Mouse (Mus musculus) left cerebral cortex, adult 2 months (tissue): ENCODE measurements at regions not wholly inside any gene's neighbourhood (a gene's known extent, or its start where the extent isn't known, plus 50 kb on each side); places are given as distances from the start of the nearest gene placed in this dataset.
A peak's percentile ranks its signal among the peaks of the same experiment; 100 is the strongest.
"Not testable (repeated sequence)": the region's sequence is repeated elsewhere in the genome, so short reads cannot be mapped to it uniquely, and the experiment has no call there.

Source experiments
- DNase-seq, 2 experiments: peaks; one replicate each; pipeline ENCODE4 v3.0.0; 2021 to 2022; ENCODE audit warnings: low spot score in 2 of 2, mixed read lengths in 1 of 2; ENCODE audit errors: extremely low spot score in 1 of 2
- H3K27ac ChIP-seq: fragments of 200-600 bp; 2 replicates; pipeline ENCODE4 v1.8.1; 2022
- H3K4me3 ChIP-seq: fragments of 200-600 bp; 2 replicates; pipeline ENCODE4 v1.8.1; 2022
- CTCF ChIP-seq: fragments of 200-600 bp; IDR thresholded peaks from 2 replicates; pipeline ENCODE4 v1.8.1; 2022; ENCODE audit warnings: antibody characterized with exemption, mild to moderate bottlenecking, moderate library complexity
- intact Hi-C: fragments of 180-260 bp; cut with DNase I; formaldehyde crosslinking; loops from one replicate; pipeline ENCODE4 v1.15.1; 2025

DNA sequence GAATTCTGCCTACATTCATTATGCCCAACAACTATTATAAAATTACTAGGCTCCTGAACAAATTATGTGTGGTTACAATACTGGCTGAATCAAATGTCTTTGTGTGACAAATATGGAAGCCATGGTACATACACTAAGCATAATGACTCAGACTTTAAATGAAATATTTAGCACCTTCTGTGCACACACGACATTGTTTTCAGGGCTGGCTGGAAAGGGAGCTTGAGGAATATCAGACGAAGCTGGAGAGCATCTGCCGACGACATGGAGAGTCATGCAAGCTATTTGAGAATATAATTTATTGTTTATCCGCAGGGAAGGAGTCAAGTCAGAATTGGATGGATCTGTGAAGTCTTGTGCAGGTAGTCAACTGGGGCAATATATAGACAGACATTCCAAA lies 955.4 kb upstream of the Gm10801 start:
- peak overlapping the region; percentile 67; the same call in 1 of the 2 replicates for H3K27ac ChIP-seq
- no peak for DNase-seq

DNA sequence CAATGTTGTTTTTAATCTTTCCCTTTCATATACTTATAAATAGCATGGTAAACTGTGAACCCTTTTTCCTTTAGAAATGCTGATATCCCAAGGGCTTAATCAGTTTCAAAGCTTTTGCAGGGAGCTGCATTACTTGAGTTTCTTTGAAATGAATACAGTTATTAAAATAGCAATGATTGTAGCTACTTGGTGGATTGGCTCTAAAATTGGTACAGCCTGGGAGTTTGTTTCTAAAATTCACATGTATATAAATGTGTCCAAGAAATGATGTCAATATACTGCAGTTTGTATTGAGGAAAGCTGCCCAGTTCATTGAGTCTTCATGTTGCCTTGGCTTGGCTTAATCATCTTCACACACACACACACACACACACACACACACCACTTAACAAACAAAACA lies 954.8 kb upstream of the Gm10801 start:
- no peak for DNase-seq
- peak overlapping the region; percentile 67; the same call in 1 of the 2 replicates for H3K27ac ChIP-seq
- intact Hi-C loops, result loop anchor here (2.0 to 10.0 kb wide), 6 partner anchors 62 to 578 kb away; no protein-coding TSS in a partner anchor
- no peak for TF ChIP-seq CTCF
- no peak overlapping the region for H3K4me3 ChIP-seq

More for the DNA sequence above, 955.4 kb upstream of the Gm10801 start:
- no peak overlapping the region for H3K4me3 ChIP-seq
- no peak for TF ChIP-seq CTCF
- intact Hi-C loops, result loop anchor here (2.0 to 10.0 kb wide), 6 partner anchors 62 to 578 kb away; no protein-coding TSS in a partner anchor

DNA sequence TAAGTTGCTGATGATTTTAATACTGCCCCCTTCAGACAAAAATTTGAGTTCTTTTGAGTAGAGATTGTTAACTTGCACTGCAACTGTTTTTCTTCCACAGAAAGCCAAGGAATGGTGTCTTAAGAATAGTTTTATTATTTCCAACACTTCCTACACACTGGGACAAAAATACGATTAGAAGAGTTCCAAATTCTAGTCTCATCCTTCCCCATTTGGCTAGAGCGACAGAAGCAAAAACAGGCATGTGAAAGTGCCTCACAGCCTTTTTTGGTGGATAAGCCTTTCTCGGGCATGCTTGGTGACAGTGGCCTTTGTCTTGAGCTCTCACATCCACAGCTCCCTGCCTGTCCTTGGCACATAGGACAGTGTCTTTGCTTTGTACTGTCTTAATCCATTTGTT lies 954.3 kb upstream of the Gm10801 start:
- Histone ChIP-seq H3K4me3 (no peak overlapping the region), H3K27ac (peak overlapping the region; percentile 24)
- intact Hi-C loops, result loop anchor here (2.0 to 10.0 kb wide), 6 partner anchors 61 to 577 kb away; no protein-coding TSS in a partner anchor
- peak; percentile 3 for TF ChIP-seq CTCF
- no peak for DNase-seq

DNA sequence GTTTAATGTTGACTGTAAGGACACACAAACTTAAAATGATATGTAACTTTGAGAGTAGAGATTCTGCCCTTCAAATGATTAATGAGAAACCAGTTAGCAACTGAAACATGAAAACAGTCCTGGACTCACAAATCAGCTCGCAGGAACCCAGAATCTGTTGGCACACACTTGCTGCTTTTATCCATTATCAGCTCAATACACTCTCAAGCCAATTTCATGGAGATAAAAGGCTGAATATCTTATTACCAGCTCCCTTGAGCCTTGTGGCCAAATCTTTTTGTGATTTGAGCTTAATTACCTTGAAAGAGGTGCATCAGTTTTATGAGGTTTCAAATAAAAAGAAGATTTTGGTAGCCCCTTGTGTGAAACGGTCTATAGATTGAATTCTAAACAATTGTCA lies 936.9 kb upstream of the Gm10801 start:
- no peak for DNase-seq
- intact Hi-C loops, result no loop called here
- Histone ChIP-seq H3K27ac (no peak overlapping the region), H3K4me3 (no peak overlapping the region)
- TF ChIP-seq CTCF, result no peak

DNA sequence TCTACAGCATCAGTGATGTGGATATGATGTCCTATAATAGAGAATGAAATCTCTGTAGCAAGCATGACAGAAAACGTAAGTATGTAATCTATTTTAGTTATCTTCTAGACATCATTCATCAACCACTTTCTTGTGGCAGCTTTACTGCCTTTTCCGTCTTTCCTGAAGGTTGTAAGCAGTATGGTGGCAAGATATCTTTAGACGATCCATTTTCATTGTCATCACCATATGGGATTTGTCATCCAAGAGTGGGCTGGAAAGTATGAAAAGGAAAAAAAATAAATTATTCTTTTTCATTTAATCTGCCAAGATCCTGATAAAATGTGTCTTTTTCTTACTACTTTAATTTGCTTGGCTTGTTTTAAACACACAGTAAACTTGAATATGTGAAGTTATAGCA lies 893.2 kb upstream of the Gm10801 start:
- Histone ChIP-seq H3K4me3 (no peak overlapping the region), H3K27ac (peak overlapping the region; percentile 51)
- intact Hi-C loops, result loop anchor here (2.0 kb wide), 1 partner anchor 62 kb away; no protein-coding TSS in a partner anchor
- DNase-seq, result no peak
- TF ChIP-seq CTCF, result no peak

DNA sequence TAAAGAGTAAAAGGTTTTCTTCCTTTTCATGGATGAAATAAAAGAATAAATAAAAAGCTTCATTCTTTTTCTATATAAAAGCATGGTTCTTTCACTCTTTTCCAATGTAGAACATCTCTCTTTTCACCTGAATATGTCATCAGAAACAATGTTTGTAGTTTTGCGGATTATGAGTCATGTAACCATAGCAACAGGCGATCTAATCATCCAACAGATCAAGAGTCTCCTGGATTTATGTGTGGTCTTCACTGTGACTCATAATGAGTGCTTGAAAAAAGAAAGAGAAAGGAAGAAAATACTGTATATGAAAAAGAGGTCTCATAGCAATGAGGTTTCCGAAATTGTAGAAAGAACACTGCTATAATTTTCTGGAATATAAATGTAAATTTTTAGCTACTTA lies 884.1 kb upstream of the Gm10801 start:
- DNase-seq, result no peak
- intact Hi-C loops, result no loop called here
- no peak for TF ChIP-seq CTCF
- H3K27ac ChIP-seq, result no peak overlapping the region
- H3K4me3 ChIP-seq, result no peak overlapping the region

DNA sequence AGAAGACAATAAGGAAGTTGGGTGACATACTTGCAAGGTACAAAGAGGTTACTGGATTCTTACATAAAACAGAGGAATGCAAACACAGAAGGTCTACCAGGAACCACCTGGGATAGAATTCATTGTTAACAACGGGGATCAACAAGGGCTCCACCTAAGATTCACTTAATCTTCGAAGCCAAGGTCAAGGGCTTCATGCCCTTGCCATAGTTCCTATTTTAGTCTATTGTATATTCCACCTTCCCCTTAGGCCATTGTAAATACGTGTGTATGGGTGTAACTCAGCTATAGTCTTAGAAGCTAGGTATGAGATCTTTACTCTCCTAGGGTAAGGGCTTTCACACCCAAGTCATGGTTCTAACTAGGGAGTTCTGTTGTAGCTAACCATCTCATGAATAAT lies 882.0 kb upstream of the Gm10801 start:
- H3K4me3 ChIP-seq, DNase-seq, H3K27ac ChIP-seq, intact Hi-C loops: not testable (repeated sequence)
